Mouse (Mus musculus) G1E (cell line): ENCODE results near the gene Gfpt1.

Experiments used
- CTCF ChIP-seq: IDR thresholded peaks from 2 replicates; pipeline ENCODE4 v1.5.1; 2012; ENCODE audit warnings: low read depth, low read length, inconsistent platforms, mixed read lengths
- GATA1 ChIP-seq: IDR thresholded peaks from 2 replicates; pipeline ENCODE4 v1.6.1; 2012; ENCODE audit warnings: borderline replicate concordance, low read length, inconsistent platforms, mixed read lengths
- TAL1 ChIP-seq: conservative IDR thresholded peaks from 2 replicates; pipeline ENCODE4 v1.6.1; 2012; ENCODE audit warnings: low read depth, low read length, inconsistent platforms, mixed read lengths

GRCm38 (mm10) chr6:87005577-87005976 is 37.1 kb upstream of the Gfpt1 start:
- TF ChIP-seq GATA1 (no peak), CTCF (no peak), TAL1 (no peak)
